Mouse (Mus musculus) heart, postnatal 36 days (tissue): Measurements from ENCODE around the gene Tcp10b. TPM values are rescaled to one million over a fixed set of nuclear protein-coding genes. Genes with fewer than 3 reads are reported as not detected.
"Not testable (repeated sequence)": the region's sequence is repeated elsewhere in the genome, so short reads cannot be mapped to it uniquely, and the experiment has no call there.

Experiments
- DNase-seq, 2 experiments: peaks; one replicate each; pipeline ENCODE4 v3.0.0; 2021 to 2022
- intact Hi-C: fragments of 180-260 bp; cut with DNase I; formaldehyde crosslinking; loops from one replicate; pipeline ENCODE4 v1.15.1; 2025
- total RNA-seq, 2 experiments: library from RNA; stranded (reverse); gene quantifications; 2 replicates each; pipeline ENCODE4 v1.2.3; 2021

Tcp10b gene
- not detected for total RNA-seq

GRCm38 (mm10) chr17:13060804-13061203 is at the start of gene Tcp10b:
Gene Tcp10b (plus strand): TSS chr17:13061104.
- DNase-seq, intact Hi-C loops: not testable (repeated sequence)

GRCm38 (mm10) chr17:13013316-13013715 is 47.6 kb upstream of the Tcp10b start:
- intact Hi-C loops = no loop called here
- DNase-seq = no peak

GRCm38 (mm10) chr17:13036627-13037192 is 24.2 kb upstream of the Tcp10b start:
- intact Hi-C loops, DNase-seq: not testable (repeated sequence)

GRCm38 (mm10) chr17:13043846-13044673 is 16.8 kb upstream of the Tcp10b start:
- peak; percentile 18 to 52 for DNase-seq
- intact Hi-C loops = not testable (repeated sequence)

GRCm38 (mm10) chr17:13052124-13052813 is 8.6 kb upstream of the Tcp10b start, which contains the start of gene Gpr31b:
Gene Gpr31b (minus strand): TSS chr17:13052296.
- intact Hi-C loops = not testable (repeated sequence)
- peak in 1 of 2 experiments; percentile 6 for DNase-seq

- DNase-seq, intact Hi-C loops: not testable (repeated sequence)
Observed at GRCm38 (mm10) chr17:13062882-13063281, 2.0 kb downstream of the Tcp10b start.

- intact Hi-C loops, DNase-seq: not testable (repeated sequence)
Observed at GRCm38 (mm10) chr17:13067864-13068385, 7.0 kb downstream of the Tcp10b start.

GRCm38 (mm10) chr17:13069227-13069626 is 8.3 kb downstream of the Tcp10b start:
- DNase-seq, intact Hi-C loops: not testable (repeated sequence)

GRCm38 (mm10) chr17:13091510-13091909 is 30.6 kb downstream of the Tcp10b start:
- DNase-seq, intact Hi-C loops: not testable (repeated sequence)

GRCm38 (mm10) chr17:13092100-13092764 is 31.3 kb downstream of the Tcp10b start:
- intact Hi-C loops, DNase-seq: not testable (repeated sequence)

GRCm38 (mm10) chr17:13092960-13093359 is 32.1 kb downstream of the Tcp10b start:
- intact Hi-C loops, DNase-seq: not testable (repeated sequence)

GRCm38 (mm10) chr17:13106563-13106962 is 45.7 kb downstream of the Tcp10b start:
- intact Hi-C loops = not testable (repeated sequence)
- peak; percentile 44 to 54 for DNase-seq

GRCm38 (mm10) chr17:13112504-13113291 is 51.8 kb downstream of the Tcp10b start:
- intact Hi-C loops, DNase-seq: not testable (repeated sequence)

- intact Hi-C loops, DNase-seq: not testable (repeated sequence)
Observed at GRCm38 (mm10) chr17:13123308-13124038, 62.6 kb downstream of the Tcp10b start.

GRCm38 (mm10) chr17:13124241-13124640 is 63.3 kb downstream of the Tcp10b start:
- intact Hi-C loops = not testable (repeated sequence)

GRCm38 (mm10) chr17:13129324-13129723 is 68.4 kb downstream of the Tcp10b start:
- DNase-seq = not testable (repeated sequence)

More at GRCm38 (mm10) chr17:13124241-13124640, 63.3 kb downstream of the Tcp10b start:
- DNase-seq = not testable (repeated sequence)

GRCm38 (mm10) chr17:13129737-13130465 is 69.0 kb downstream of the Tcp10b start:
- intact Hi-C loops, DNase-seq: not testable (repeated sequence)

More at GRCm38 (mm10) chr17:13129324-13129723, 68.4 kb downstream of the Tcp10b start:
- intact Hi-C loops = not testable (repeated sequence)

- intact Hi-C loops, DNase-seq: not testable (repeated sequence)
Observed at GRCm38 (mm10) chr17:13131710-13132109, 70.8 kb downstream of the Tcp10b start, which contains the start of gene Unc93a. Gene Unc93a (minus strand): TSS chr17:13131810.
